Mouse (Mus musculus): ENCODE measurements around the gene Sf3a1. TPM values are rescaled to one million over a fixed set of nuclear protein-coding genes. Genes with fewer than 3 reads are reported as not detected.
"Not testable (repeated sequence)": the region's sequence is repeated elsewhere in the genome, so short reads cannot be mapped to it uniquely, and the experiment has no call there.

Sf3a1 gene
- 57.0 and 65.7 TPM in 2 replicates for polyA plus RNA-seq (2015; fragmentation: Nextera tagmentation; extraction: Ambion mirVana)

DNA sequence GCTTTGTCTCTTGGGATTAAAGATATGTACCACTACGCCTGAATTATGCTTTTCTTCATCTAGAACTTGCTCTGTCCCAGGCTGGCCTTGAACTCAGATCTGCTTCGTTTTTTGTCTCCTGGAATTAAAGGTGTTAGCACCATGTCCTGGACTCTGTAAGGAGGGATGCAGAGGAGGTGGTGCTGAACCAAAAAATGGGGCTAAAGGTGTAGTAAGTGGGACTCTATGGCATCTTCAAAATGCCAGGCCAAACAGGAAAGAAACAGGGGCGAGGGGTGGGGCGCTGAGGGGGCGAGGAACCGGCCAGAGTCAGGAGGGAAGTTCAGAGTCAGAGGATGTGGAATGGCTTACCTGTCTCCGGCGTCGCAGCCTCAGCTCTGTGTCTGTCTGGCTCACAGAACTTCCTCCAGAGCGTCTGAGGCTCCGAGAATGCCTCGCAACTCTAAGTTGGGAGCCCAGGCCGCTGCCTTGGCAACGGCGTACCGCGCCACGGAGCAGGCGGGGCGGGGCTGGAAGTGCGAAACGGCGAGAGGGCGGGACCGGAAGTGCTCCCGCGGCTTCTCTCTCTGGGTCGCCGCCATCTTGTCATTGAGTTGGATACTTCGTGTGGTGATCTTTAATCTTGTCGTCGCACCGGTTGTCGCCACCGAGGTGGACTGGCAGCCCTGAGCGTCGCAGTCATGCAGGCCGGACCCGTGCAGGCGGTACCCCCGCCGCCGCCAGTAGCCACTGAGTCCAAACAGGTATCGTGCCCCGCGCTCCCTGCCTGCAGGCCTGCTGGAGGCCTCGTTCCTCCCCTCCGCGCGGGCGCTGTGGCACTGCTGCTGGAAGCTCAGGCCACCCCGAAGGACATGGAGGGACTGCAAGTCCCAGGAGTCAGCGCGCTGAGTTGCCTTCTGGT is at the start of gene Sf3a1, which contains the start of gene Ccdc157:
TSS of gene Sf3a1 (plus strand) at position 543 of the 901 bp plus-strand sequence.
TSS of gene Ccdc157 (minus strand) at position 486 of the 901 bp plus-strand sequence.
- Histone ChIP-seq H3K4me2 (replicated peaks) (peak within 1 kb of the TSS; percentile 87), H3K27me3 (no peaks in the 10 kb centered on the region), H3K9ac (peak within 1 kb of the TSS; percentile 81), H3K36me3 (peaks cover 40% of the 10 kb centered on the region), H3K27ac (peak within 1 kb of the TSS; percentile 69; the same call in 1 of the 2 replicates), H3K4me3 (peak within 1 kb of the TSS; percentile 75), H3K4me1 (peaks cover 46% of the 10 kb centered on the region), H3K9me3 (no peaks in the 10 kb centered on the region)
- ATAC-seq (ENCODE audit: low FRiP score, low read depth) = peak; percentile 97
- 1% methylated on average over 54 of the region's 54 CpGs for WGBS

DNA sequence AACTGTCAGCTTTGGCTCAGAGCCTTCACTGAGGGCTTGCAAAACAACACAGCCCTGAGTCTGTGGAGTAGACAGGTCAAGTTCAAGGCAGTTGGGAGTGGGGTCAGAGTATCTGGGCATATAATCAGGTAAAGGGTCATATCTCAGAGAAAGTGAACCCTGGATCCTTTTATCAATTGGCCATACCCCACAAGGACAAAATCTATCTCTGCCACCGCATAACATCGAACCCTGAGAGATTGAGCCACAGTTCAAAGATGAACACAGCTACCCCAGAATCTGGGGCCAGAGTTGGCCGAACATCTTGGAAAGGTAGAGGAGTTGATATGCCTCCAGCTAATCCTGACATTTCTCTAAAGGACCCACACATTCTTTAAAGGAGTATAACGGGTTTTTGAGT is 48.1 kb upstream of the Sf3a1 start:
- no peak overlapping the region for H3K4me2 ChIP-seq (replicated peaks)

DNA sequence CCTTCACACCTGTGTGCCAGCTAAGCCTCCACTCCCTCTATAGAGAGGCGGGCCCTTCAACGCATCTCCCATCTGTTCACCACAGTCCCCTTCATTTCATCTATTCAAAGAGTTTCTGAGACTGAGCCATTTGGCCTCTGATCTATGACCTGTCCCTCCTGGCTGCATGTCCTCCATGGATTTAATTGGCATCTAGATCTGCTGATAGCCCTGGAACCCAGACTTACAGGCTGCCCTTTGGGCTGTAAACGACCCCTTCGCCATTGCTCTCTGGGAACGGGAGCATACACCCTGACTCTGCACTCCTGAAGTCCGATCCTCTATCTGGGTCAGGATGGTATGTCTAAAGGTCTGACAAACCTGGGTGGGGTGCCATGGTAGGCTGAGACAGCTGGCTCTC is 47.3 kb upstream of the Sf3a1 start:
- WGBS = 61% methylated on average over 6 of the region's 6 CpGs
- no peak for ATAC-seq (ENCODE audit: low FRiP score, low read depth)
- Histone ChIP-seq H3K27me3 (peaks cover 16% of the 10 kb centered on the region), H3K36me3 (peaks cover 16% of the 10 kb centered on the region), H3K9ac (no peak overlapping the region), H3K4me3 (no peak overlapping the region), H3K27ac (no peak overlapping the region), H3K4me1 (peaks cover 11% of the 10 kb centered on the region), H3K9me3 (no peaks in the 10 kb centered on the region), H3K4me2 (replicated peaks) (no peak overlapping the region)

More for the DNA sequence above, 48.1 kb upstream of the Sf3a1 start:
- Histone ChIP-seq H3K27me3 (peaks cover 7% of the 10 kb centered on the region), H3K36me3 (peaks cover 16% of the 10 kb centered on the region), H3K27ac (no peak overlapping the region), H3K4me1 (peaks cover 2% of the 10 kb centered on the region; the same call in 1 of the 2 replicates), H3K9ac (no peak overlapping the region), H3K4me3 (no peak overlapping the region), H3K9me3 (no peaks in the 10 kb centered on the region)
- WGBS = 89% methylated on average over 4 of the region's 4 CpGs
- ATAC-seq (ENCODE audit: low FRiP score, low read depth) = no peak

DNA sequence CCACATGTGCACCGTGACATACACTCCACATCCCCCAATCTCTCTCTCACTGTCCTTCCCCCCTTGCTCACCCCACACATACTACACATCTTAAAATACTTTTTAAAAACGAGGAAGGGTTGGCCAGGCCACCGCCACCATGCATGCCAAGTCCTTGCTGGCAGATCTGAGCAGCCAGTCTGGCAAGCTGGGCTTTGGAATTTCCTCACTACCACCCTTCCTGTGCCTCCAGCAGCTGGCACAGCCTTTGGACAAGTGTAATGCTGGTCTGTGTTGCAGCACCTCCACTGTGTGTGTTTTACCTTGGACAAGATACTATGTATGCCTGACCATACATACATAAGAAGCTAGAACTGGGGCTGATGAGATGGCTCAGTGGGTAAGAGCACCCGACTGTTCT is 46.7 kb upstream of the Sf3a1 start:
- peaks cover 22% of the 10 kb centered on the region for H3K27me3 ChIP-seq
- no peak overlapping the region for H3K27ac ChIP-seq
- no peak overlapping the region for H3K4me2 ChIP-seq (replicated peaks)
- WGBS = 83% methylated on average over 4 of the region's 4 CpGs
- H3K36me3 ChIP-seq = peaks cover 12% of the 10 kb centered on the region
- no peaks in the 10 kb centered on the region for H3K9me3 ChIP-seq
- H3K9ac ChIP-seq = no peak overlapping the region
- H3K4me3 ChIP-seq = no peak overlapping the region
- H3K4me1 ChIP-seq = peaks cover 15% of the 10 kb centered on the region
- no peak for ATAC-seq (ENCODE audit: low FRiP score, low read depth)

DNA sequence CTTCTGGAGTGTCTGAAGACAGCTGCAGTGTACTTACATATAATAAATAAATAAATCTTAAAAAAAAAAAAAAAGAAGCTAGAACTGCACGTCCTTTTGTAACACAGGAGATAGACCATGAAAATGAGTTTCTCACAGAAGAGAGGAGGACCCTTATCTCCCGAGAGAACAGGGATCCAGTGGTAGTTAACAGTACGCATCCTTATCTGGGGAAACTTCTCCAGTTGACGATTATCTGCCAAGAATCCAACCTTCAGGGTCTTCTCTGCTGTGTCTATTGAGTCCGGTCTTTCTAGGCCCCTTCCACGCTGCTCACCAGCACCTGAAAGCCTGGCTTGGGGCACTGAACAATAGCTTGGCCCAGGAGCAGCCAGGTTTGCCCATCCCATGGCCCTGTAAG is 46.2 kb upstream of the Sf3a1 start:
- H3K27me3 ChIP-seq = peaks cover 25% of the 10 kb centered on the region
- no peak for ATAC-seq (ENCODE audit: low FRiP score, low read depth)
- no peak overlapping the region for H3K4me3 ChIP-seq
- peaks cover 7% of the 10 kb centered on the region; the same call in 1 of the 2 replicates for H3K36me3 ChIP-seq
- 83% methylated on average over 6 of the region's 6 CpGs for WGBS
- no peak overlapping the region for H3K27ac ChIP-seq
- H3K9me3 ChIP-seq = no peaks in the 10 kb centered on the region
- H3K9ac ChIP-seq = no peak overlapping the region
- peaks cover 20% of the 10 kb centered on the region for H3K4me1 ChIP-seq
- H3K4me2 ChIP-seq (replicated peaks) = no peak overlapping the region

DNA sequence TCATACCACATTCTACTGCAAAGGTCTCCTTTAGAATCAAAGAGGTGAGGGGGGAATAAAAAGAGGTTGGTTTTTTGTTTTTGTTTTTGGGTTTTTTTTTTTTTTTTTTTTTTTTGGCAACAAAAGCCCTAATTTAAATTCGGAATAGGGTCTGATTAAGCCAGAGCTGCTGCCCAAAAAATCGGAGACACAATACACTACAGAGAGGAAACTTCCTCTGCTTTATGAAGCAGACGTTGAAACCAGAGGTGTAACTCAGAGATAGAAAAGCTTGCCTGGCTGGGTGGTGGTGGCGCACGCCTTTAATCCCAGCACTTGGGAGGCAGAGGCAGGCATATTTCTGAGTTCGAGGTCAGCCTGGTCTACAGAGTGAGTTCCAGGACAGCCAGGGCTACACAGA is 45.6 kb upstream of the Sf3a1 start:
- not testable (repeated sequence) for H3K36me3 ChIP-seq; H3K27ac ChIP-seq; H3K9ac ChIP-seq; H3K9me3 ChIP-seq; H3K4me3 ChIP-seq; ATAC-seq (ENCODE audit: low FRiP score, low read depth); H3K4me2 ChIP-seq (replicated peaks)
- Histone ChIP-seq H3K4me1 (peaks cover 21% of the 10 kb centered on the region), H3K27me3 (peaks cover 30% of the 10 kb centered on the region)
- WGBS = 86% methylated on average over 6 of the region's 6 CpGs

DNA sequence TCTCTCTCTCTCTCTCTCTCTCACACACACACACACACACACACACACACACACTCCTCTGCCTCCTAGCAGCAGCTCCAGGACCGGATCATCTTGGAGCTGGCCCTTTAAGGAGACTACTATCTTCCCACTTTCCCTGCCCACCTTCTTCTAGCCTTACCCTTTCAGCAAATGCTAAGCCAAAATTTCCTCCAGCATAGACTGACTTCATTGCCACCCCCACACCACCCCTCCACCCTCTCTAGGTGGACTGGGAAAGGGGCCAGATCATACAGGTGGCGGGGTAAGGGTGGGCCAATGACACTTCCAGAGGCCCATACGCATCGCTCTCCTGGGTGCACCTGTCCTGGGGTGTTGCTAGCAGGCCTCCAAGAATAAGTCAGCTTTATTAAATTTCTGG is 44.7 kb upstream of the Sf3a1 start:
- peaks cover 21% of the 10 kb centered on the region for H3K4me1 ChIP-seq
- no peaks in the 10 kb centered on the region for H3K9me3 ChIP-seq
- peaks cover 4% of the 10 kb centered on the region; the same call in 1 of the 2 replicates for H3K36me3 ChIP-seq
- no peak for ATAC-seq (ENCODE audit: low FRiP score, low read depth)
- H3K27me3 ChIP-seq = peaks cover 39% of the 10 kb centered on the region
- 88% methylated on average over 4 of the region's 4 CpGs for WGBS
- H3K4me3 ChIP-seq = no peak overlapping the region
- no peak overlapping the region for H3K27ac ChIP-seq
- H3K9ac ChIP-seq = no peak overlapping the region
- H3K4me2 ChIP-seq (replicated peaks) = no peak overlapping the region

DNA sequence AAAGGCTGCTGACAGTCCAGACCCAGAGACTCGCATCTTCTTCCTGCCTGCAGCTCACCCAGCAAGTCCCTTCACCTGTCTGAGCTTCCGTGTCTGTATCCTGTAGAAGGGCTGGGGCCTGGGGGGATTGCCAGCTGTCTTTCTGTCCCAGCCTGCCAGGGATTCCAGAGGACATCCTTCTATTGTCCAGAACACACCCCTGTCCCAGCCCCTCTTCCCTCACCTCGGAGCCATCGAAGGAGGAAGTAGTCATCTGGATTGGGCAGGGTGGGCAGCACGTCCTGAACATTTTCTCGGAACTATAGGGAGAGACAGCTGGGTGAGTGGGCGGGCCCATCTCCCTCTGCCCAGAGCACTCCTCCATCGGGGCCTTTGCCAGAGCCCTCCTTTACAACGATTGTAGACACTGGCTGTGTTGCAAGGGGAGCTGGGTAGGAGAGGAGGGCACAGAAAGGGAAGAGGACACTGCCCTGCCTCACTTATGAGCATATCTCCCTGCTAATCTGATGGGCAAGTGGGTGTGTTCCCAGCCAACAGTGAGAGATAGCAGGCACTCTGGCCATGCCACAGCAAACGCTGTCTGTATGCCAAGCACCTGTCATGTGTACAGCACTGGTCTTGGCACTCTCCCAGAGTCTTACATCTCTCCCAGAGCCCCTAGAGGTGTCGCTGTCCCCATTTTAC is 43.5 kb upstream of the Sf3a1 start:
- Histone ChIP-seq H3K9me3 (no peaks in the 10 kb centered on the region), H3K9ac (no peak overlapping the region), H3K4me2 (replicated peaks) (peak overlapping the region; percentile 96), H3K27me3 (peaks cover 46% of the 10 kb centered on the region), H3K27ac (no peak overlapping the region), H3K4me3 (no peak overlapping the region), H3K36me3 (no peaks in the 10 kb centered on the region), H3K4me1 (peaks cover 21% of the 10 kb centered on the region)
- WGBS = 56% methylated on average over 11 of the region's 11 CpGs
- ATAC-seq (ENCODE audit: low FRiP score, low read depth) = no peak

DNA sequence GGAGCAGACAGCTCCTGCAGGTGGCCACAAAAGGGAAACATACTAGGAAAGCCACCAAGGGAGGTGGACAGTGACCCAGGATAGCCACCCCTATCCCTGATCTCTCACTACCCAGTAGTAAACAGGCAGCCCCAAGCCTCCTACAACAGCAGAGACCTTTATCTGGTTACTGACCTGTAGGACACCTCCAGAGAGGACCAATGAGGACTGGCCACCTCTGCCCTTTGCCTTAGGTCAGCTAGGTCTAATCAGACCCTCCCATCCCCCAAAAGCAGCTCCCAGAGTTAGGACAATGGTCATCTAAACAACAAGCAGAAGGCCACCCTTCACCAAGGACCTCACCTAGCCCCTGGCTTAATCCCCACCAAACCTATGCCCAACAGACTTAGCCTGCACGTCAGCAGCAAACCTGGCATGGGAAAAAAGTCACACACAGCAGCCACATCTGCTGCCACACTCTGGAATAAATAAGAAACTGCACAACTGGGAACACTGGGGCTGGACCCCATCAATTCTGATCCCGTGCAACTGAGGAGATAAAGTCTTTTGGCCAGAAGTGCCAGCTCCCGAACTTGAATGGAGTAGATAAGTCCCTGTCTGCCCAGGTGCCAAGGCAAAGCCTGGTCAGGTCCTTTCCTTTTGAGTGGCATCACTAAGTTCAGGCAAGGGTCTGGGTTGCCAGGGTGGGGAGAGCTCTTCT is 42.6 kb upstream of the Sf3a1 start:
- H3K4me3 ChIP-seq = peak overlapping the region; percentile 63
- no peaks in the 10 kb centered on the region for H3K36me3 ChIP-seq
- peak overlapping the region; percentile 85 for H3K9ac ChIP-seq
- peaks cover 46% of the 10 kb centered on the region for H3K27me3 ChIP-seq
- 27% methylated on average over 3 of the region's 3 CpGs for WGBS
- H3K4me2 ChIP-seq (replicated peaks) = peak overlapping the region; percentile 96
- peaks cover 21% of the 10 kb centered on the region for H3K4me1 ChIP-seq
- no peaks in the 10 kb centered on the region for H3K9me3 ChIP-seq
- no peak overlapping the region for H3K27ac ChIP-seq
- no peak for ATAC-seq (ENCODE audit: low FRiP score, low read depth)

DNA sequence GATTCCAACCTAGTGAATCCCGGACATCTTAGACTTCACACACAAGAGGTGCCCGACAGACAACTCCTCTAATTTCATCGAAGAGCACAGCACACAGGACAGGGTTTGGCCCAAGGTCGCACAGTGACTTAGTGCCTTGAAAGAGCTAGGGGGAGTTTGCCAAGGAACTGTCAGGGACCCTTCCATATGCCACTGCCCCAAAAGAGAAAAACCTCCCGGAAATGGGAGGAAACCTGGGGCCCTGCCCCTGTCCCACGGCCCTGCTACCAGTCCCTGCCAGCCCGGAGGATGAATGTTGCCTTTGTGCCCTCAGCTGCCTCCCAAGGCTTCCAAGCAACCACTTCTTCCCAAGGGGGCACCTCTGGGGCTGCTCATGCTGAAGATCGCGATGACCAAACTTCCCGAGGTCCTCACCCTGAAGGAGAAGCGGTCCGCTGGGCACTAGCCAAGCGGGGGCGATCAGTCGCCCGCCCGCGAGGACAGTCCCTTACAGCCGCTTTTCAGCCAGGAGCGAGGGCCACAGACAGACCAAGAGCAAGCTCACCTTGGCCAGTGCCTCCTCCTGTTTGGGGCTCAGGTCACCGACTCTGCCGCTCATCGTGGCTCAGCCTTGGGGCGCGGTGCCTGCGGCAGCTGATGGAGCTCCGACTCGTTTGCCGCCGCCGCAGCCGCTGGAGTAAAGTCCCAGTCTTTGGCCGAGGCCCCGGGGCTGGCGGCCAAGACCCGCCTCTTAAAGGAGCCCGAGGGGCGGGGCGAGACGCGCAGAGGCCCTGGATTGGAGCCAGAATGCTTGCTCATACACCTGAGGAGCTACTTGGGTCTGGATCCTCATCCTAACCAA is 41.8 kb upstream of the Sf3a1 start:
- peak overlapping the region; percentile 39; the same call in 1 of the 2 replicates for H3K27ac ChIP-seq
- ATAC-seq (ENCODE audit: low FRiP score, low read depth) = peak; percentile 64
- no peaks in the 10 kb centered on the region for H3K9me3 ChIP-seq
- H3K4me3 ChIP-seq = peak overlapping the region; percentile 63
- peaks cover 46% of the 10 kb centered on the region for H3K27me3 ChIP-seq
- peak overlapping the region; percentile 96 for H3K4me2 ChIP-seq (replicated peaks)
- WGBS = 3% methylated on average over 41 of the region's 41 CpGs
- H3K36me3 ChIP-seq = no peaks in the 10 kb centered on the region
- H3K4me1 ChIP-seq = peaks cover 21% of the 10 kb centered on the region
- peak overlapping the region; percentile 85 for H3K9ac ChIP-seq

DNA sequence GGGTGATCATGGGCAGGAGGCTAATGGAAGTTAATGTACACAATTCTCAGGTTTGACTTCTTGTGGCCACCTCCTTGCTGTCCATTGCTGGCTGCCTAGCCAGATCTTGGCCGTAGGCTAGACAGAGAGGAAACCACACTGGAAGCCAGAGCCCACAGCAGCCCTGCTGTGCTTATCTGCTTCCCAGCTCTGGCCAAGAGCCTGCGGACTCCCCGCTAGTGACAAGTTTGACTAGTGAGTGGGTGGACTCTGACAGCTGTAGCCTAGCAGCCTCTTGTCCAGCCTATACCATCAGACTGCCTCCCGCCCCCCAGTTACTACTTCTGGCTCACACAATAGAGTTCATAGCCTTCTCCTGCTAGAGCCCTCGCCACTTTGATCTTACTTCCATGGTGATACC is 40.5 kb upstream of the Sf3a1 start:
- no peaks in the 10 kb centered on the region for H3K9me3 ChIP-seq
- no peak overlapping the region for H3K9ac ChIP-seq
- no peak overlapping the region for H3K4me2 ChIP-seq (replicated peaks)
- H3K27me3 ChIP-seq = peaks cover 46% of the 10 kb centered on the region
- 79% methylated on average over 5 of the region's 5 CpGs for WGBS
- H3K36me3 ChIP-seq = no peaks in the 10 kb centered on the region
- H3K4me1 ChIP-seq = peaks cover 21% of the 10 kb centered on the region
- ATAC-seq (ENCODE audit: low FRiP score, low read depth) = no peak
- no peak overlapping the region for H3K4me3 ChIP-seq
- no peak overlapping the region for H3K27ac ChIP-seq

All from limb, embryonic 13.5 days (tissue).